Mouse (Mus musculus): ENCODE measurements at regions not wholly inside any gene's neighbourhood (a gene's known extent, or its start where the extent isn't known, plus 50 kb on each side); places are given as distances from the start of the nearest gene placed in this dataset.
"Not testable (repeated sequence)": the region's sequence is repeated elsewhere in the genome, so short reads cannot be mapped to it uniquely, and the experiment has no call there.

GRCm38 (mm10) chr17:43139916-43140315 is 123.6 kb downstream of the Tnfrsf21 start:
- ATAC-seq (replicated peaks; ENCODE audit: low FRiP score, low TSS enrichment, poor library complexity, severe bottlenecking), result no peak

DNA sequence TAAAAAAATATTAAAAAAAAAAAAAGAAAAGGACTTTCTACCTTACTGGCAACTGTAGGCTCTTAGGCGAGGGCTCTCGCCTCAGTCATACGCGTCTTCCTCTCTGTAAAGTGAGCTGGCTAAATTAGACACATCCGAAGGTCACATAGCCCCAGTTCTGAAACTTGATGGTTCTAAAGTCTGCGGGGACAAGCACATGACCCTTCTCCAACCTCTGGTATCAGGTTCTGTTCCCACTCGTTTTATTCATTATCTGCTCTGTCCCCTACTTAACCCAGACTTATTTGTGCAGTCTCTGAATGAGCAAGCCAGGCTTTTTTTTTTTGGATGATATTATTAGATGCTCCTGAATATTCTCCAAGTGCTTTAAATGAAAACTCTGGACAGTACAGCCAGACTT is 125.4 kb downstream of the Tnfrsf21 start:
- no peak for ATAC-seq (replicated peaks; ENCODE audit: low FRiP score, low TSS enrichment, poor library complexity, severe bottlenecking)

DNA sequence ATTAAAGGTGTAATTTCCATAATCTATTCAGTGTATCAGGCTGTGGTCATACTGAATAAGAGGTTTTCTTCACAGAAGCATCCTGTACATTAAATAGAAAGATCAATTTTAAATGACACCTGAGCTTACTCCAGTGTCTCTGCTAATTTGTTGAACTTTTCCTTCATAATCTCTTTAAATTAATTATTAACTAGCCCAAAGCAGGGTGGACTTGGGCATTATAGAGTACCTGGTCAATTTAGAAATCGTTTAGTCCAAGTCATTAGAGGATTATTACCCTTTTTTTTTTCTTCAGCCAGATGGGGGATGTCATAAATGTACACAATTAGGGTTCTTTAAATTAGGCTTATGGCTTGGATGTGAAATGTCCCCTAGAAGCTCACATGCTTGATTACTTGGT is 124.4 kb upstream of the Adgrf1 start:
- no peak for ATAC-seq (replicated peaks; ENCODE audit: low FRiP score, low TSS enrichment, poor library complexity, severe bottlenecking)

GRCm38 (mm10) chr17:43147935-43148334 is 122.2 kb upstream of the Adgrf1 start:
- no peak for ATAC-seq (replicated peaks; ENCODE audit: low FRiP score, low TSS enrichment, poor library complexity, severe bottlenecking)

- no peak for ATAC-seq (replicated peaks; ENCODE audit: low FRiP score, low TSS enrichment, poor library complexity, severe bottlenecking)
Measured at GRCm38 (mm10) chr17:43152620-43153019, 117.5 kb upstream of the Adgrf1 start.

DNA sequence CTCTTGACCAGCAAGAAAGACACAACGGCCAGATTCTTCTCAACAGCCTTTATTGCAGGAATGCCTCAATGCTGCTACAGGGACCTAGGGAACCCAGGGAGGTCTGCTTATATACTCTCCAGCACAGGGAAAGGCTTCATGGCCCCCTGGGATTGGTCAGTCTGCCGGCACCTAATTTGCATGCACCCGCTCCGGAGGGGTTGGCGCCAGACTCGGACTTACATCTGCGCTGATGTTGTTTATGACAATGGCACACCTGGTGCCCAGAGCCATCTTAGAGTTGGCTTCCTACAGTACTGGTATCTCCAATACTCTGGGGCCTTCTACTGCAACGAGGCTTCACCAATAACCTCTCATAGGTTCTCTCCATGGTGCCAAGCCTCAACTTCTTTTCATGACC is 114.9 kb upstream of the Adgrf1 start:
- not testable (repeated sequence) for ATAC-seq (replicated peaks; ENCODE audit: low FRiP score, low TSS enrichment, poor library complexity, severe bottlenecking)

DNA sequence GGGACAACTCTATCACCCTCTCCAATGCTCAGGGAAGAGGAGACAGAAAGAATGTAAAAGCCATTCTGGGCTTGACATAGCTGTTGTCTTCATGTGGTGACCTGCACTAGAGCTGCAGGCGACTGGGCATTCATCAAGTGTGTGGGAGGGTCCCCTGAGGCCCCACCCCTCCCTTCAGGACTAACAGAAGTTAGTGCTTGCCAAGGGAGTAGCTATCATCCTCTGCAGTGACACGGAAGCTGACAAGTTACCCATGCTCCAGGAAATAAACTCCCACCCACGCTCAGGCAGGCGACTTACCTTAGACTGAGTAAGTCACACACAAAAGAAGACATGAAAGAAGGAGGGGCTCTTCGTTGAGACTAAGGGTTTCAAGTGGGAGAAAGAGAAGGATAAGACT is 114.0 kb upstream of the Adgrf1 start:
- no peak for ATAC-seq (replicated peaks; ENCODE audit: low FRiP score, low TSS enrichment, poor library complexity, severe bottlenecking)

- ATAC-seq (replicated peaks; ENCODE audit: low FRiP score, low TSS enrichment, poor library complexity, severe bottlenecking), result 0 out of 2 replicates have a peak, but pooled peaks have one; percentile 55
Measured at GRCm38 (mm10) chr17:43157781-43158501, 112.2 kb upstream of the Adgrf1 start.

- no peak for ATAC-seq (replicated peaks; ENCODE audit: low FRiP score, low TSS enrichment, poor library complexity, severe bottlenecking)
Measured at GRCm38 (mm10) chr17:43158741-43159140, 111.4 kb upstream of the Adgrf1 start.

DNA sequence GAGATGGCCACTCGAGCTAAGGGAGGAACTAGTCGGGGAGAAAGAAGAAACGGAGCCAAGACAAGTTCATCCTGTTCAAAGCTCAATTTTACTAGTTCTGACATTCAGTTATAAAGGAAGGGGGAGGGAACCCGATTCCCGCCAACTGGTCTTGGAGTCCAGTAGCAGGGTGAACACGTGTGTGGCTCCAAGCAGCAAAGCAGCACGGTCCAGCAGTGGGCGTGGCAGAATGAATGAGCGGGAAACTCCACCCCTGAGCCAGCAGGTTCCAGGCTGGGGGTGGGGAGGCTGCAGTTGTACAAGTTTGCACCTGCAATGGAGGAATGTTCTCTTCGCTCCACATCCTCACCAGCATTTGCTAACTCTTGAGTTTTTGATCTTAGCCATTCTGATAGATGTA is 108.8 kb upstream of the Adgrf1 start:
- not testable (repeated sequence) for ATAC-seq (replicated peaks; ENCODE audit: low FRiP score, low TSS enrichment, poor library complexity, severe bottlenecking)

GRCm38 (mm10) chr17:43163126-43163525 is 107.0 kb upstream of the Adgrf1 start:
- no peak for ATAC-seq (replicated peaks; ENCODE audit: low FRiP score, low TSS enrichment, poor library complexity, severe bottlenecking)

DNA sequence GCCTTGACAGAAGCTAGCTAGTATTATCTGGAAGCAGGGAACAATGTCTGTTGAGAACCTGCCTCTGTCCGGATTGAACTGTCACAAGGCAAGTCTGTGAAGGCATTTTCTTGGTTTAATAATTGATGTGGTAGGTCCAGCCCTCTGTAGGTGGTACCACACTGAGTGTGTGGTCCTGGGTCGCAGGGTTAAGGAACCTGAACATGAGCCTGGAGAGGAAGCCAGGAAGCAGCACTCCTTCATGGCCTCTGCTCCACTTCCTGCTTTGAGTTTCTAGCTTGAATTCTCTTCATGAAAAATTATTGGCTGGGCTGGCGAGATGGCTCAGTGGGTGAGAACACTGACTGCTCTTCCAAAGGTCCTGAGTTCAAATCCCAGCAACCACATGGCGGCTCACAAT is 104.0 kb upstream of the Adgrf1 start:
- no peak for ATAC-seq (replicated peaks; ENCODE audit: low FRiP score, low TSS enrichment, poor library complexity, severe bottlenecking)

GRCm38 (mm10) chr17:43169435-43169834 is 100.7 kb upstream of the Adgrf1 start:
- ATAC-seq (replicated peaks; ENCODE audit: low FRiP score, low TSS enrichment, poor library complexity, severe bottlenecking), result no peak

DNA sequence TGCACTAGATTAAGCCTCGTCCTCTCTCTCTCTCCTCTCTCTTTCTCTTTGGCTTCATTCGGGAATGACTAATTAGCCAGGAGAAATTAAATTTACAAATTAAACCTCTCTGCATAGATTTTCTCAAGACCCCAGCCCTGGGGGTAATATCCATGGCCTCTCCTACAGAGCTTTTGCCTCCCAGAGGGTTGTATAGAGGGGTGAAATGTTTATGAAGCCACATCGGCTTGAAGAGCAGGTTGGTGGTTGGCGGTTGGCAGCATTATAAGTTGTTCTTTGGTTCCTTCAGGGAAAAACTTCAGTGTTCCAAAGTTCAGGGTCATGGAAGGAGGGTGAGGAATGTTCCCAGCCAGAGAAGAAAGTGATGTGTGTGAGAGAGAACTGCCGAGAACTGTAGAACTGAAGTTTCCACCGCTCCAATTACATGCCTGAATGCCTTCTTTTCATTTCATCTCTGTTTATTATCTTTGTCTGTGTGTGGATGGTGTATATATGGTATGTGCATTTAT is 97.4 kb upstream of the Adgrf1 start:
- no peak for ATAC-seq (replicated peaks; ENCODE audit: low FRiP score, low TSS enrichment, poor library complexity, severe bottlenecking)

- ATAC-seq (replicated peaks; ENCODE audit: low FRiP score, low TSS enrichment, poor library complexity, severe bottlenecking), result no peak
Measured at GRCm38 (mm10) chr17:43174860-43175259, 95.3 kb upstream of the Adgrf1 start.

GRCm38 (mm10) chr17:43177244-43177643 is 92.9 kb upstream of the Adgrf1 start:
- ATAC-seq (replicated peaks; ENCODE audit: low FRiP score, low TSS enrichment, poor library complexity, severe bottlenecking), result no peak

DNA sequence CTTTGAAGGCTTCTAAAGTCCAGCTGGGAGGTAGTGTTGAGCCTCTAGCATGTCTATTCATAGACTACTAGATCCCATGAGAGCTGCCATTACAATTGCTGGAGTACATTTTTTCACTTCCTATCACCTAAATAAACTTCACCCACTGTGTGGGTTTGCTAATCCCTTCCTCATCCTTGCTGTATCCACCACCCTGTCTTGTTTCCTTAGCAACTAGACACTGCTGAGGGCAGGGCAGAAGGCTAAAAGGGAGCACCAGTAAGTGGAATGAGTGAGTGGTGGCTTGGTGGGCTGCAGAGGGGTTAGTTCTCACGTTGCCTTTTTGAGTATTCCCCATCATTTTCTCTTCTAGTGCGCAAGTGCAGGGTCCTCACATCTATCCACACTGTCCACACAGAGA is 80.1 kb upstream of the Adgrf1 start:
- ATAC-seq (replicated peaks; ENCODE audit: low FRiP score, low TSS enrichment, poor library complexity, severe bottlenecking), result no peak

GRCm38 (mm10) chr17:43190853-43191485 is 79.2 kb upstream of the Adgrf1 start:
- ATAC-seq (replicated peaks; ENCODE audit: low FRiP score, low TSS enrichment, poor library complexity, severe bottlenecking), result no peak

DNA sequence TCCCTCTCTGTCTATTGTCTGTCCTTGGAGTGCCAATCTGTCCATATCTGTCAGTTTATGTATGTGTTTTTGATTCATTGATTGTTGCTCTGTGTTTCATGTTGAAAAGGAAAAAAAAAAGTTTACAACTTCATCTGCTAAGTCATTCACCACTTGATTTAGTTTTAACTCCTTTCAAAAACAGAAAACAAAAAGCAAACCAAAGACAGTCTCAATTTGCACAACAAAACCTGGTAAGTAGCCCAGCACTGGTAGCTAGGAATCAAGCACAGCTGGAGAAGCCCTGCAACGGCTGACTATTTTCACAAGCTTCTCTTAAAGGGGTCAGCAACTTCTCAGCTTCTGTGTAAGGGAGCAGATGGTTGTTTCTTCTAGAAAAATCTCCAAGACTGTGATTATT is 72.9 kb upstream of the Adgrf1 start:
- no peak for ATAC-seq (replicated peaks; ENCODE audit: low FRiP score, low TSS enrichment, poor library complexity, severe bottlenecking)

DNA sequence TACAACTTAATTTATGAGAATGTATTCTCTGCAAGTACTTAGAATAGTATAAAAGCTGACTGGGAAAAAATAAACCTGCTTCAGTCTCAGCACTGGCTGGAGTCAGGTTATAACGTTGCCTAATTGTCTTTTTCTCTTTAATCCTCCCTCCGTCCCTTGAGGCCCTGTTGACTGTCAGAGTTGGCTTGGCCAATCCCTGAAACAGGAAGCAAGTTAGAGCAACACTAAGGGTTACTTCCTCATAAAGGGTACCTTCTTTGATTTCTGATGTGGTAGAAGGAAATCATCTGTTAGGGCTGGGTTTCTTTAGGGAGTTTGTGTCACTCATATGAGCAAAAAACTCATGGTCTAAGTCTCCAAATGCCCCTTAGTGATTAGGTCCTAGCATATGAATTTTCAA is 69.3 kb upstream of the Adgrf1 start:
- ATAC-seq (replicated peaks; ENCODE audit: low FRiP score, low TSS enrichment, poor library complexity, severe bottlenecking), result no peak

Measured in megakaryocyte-erythroid progenitor cell, adult 5-6 weeks (primary cell).